Mouse (Mus musculus) thymus, adult 18-20 months (tissue): ENCODE measurements around the gene Glo1.
"Not testable (repeated sequence)": the region's sequence is repeated elsewhere in the genome, so short reads cannot be mapped to it uniquely, and the experiment has no call there.

Source experiments
- DNase-seq, 2 experiments: peaks; one replicate each; pipeline ENCODE4 v3.0.0; 2022; ENCODE audit warnings: mixed read lengths in 2 of 2

The Glo1 gene

GRCm38 (mm10) chr17:30626719-30627118 is at the start of gene Glo1:
Glo1 (minus strand) TSS chr17:30626871.
- not testable (repeated sequence) for DNase-seq

DNA sequence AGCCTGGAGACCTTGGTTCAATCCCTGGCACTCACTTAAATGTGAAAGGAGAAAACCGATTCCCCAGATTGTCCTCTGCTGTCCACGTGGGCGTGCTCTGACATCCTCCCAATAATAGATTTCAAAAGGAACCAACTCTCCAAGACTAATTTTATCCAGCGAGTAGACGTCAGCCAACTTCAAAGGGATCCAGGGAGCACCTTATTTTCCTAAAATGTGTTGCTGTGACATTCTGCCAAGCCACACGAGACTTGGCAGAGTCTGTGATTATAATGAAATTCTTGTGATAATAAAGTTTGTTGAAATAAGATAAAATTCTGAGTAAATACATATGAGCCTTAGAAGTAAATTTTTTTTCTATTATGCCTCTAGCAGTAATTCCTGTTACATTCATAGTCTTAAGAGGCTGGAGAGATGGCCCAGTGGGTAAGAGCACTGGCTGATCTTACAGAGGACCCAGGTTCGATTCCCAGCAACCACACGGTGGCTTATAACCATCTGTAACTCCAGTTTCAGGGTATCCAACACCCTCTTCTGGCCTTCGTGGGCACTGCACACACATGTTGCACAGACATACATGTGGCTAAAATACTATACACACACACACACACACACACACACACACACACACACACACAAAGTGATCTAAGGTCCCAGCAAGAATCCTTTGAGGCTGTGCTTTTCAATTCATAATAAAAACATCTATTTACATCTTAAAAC is 48.5 kb upstream of the Glo1 start:
- DNase-seq, result no peak

DNA sequence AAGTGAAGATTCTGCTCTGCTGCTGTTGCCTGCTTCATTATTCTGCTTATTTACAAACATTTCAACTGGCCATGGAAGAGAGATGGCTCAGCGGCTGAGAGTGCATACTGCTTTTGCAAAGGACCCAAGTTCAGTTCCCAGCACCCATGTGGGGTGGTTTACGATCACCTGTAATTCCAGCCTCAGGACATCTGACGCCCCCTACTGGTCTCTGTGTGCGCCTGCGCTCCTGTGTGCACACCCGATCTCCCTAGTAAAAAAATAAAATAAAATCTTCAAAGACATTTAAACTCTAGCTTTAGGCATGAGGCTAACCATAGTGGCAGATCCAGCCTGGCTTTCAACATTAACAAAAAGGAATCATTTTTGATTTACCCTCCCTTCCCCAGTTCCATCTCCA is 46.4 kb upstream of the Glo1 start:
- DNase-seq, result no peak

GRCm38 (mm10) chr17:30672556-30672955 is 45.9 kb upstream of the Glo1 start:
- DNase-seq, result no peak

GRCm38 (mm10) chr17:30664856-30665255 is 38.2 kb upstream of the Glo1 start:
- DNase-seq, result no peak

GRCm38 (mm10) chr17:30663170-30663569 is 36.5 kb upstream of the Glo1 start:
- no peak for DNase-seq

- no peak for DNase-seq
Observed at GRCm38 (mm10) chr17:30662131-30662530, 35.5 kb upstream of the Glo1 start.

- peak; percentile 26 to 48 for DNase-seq
Observed at GRCm38 (mm10) chr17:30658152-30658544, 31.5 kb upstream of the Glo1 start.

DNA sequence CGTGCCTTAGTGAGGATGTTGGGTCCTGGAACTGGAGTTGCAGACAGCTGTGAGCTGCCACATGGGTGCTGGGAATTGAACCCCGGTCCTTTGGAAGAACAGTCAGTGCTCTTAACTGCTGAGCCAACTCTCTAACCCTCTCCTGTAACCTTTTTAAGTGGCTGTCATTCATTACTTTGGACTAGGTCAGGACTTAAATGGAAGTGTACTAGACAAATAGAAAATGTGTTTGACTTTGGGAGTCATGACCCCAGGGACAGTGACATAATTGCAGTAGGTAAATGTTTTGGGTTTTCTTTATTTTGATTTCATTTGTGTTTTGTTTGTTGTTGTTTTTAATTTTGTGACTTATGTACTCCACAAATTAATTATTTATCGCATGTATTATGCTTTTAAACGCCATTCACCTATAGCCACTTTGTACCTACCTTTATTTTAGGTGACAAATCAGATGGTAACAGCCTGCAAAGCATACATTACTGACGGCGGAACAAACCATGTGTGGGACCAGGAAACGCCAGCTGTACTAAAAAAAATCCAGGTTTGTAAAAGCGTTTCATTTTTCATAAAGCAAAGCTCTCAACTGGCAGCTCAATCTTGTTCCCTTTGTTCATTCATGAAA is 31.0 kb upstream of the Glo1 start:
- no peak for DNase-seq

GRCm38 (mm10) chr17:30653010-30653409 is 26.3 kb upstream of the Glo1 start:
- no peak for DNase-seq

DNA sequence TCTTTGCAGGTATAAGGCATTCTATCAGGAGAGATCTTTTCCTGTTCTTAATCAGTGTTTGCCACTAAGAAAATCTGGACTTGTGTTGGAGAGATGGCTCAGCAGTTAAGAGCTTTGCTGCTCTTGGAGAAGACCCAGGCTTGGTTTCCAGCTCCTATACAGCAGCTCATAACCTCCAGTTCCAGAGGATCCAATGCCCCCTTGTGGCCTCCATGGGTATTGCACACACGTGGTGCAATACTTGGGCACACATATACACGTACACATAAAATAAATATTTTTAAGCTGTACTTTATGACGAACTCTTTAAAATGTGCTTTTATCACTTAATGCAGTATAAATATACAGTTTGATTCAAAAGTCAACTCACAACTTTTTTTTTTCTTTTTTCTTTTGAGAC is 22.1 kb upstream of the Glo1 start:
- DNase-seq, result no peak

GRCm38 (mm10) chr17:30640896-30641295 is 14.2 kb upstream of the Glo1 start:
- no peak for DNase-seq

- DNase-seq, result no peak
Observed at GRCm38 (mm10) chr17:30638996-30639395, 12.3 kb upstream of the Glo1 start.

DNA sequence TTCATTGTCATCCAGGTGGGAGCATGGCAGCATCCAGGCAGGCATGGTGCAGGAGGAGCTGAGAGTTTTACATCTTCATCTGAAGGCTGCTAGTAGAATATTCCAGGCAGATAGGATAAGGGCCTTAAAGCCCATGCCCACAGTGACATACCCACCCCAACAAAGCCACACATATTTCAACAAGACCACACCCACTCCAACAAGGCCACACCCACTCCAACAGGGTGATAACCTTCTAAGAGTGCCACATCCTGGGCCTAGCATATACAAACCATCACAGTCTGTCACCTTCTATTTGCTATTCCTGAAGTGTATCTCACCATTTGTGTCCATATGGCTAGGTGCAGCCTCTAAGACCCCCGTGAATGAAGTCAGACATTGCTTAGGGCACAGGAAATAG is 11.0 kb upstream of the Glo1 start:
- no peak for DNase-seq

- no peak for DNase-seq
Observed at GRCm38 (mm10) chr17:30635367-30635766, 8.7 kb upstream of the Glo1 start.

- DNase-seq, result not testable (repeated sequence)
Observed at GRCm38 (mm10) chr17:30624132-30624531, 2.5 kb downstream of the Glo1 start, which contains the start of gene Dnah8. Dnah8 (plus strand) TSS chr17:30624354.

GRCm38 (mm10) chr17:30623200-30623599 is 3.5 kb downstream of the Glo1 start:
- no peak for DNase-seq

DNA sequence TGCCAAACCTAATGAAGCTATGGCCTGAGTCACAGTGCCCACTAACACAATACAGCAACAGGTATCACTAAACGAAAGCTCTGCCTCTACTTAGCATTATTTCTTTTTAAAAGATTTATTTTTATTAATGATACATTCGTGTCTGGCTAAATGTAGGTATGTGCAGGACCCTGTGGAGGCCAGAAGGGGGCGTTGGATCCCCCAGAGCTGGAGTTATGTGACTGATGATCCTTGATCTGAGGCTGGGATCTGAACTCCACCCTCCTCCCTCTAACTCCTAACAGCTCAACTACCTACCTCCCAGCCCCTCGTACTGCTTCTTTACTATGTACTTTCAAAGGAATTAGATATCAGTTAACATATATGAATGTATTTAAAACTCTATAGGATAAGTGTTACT is 5.2 kb downstream of the Glo1 start:
- DNase-seq, result no peak

DNA sequence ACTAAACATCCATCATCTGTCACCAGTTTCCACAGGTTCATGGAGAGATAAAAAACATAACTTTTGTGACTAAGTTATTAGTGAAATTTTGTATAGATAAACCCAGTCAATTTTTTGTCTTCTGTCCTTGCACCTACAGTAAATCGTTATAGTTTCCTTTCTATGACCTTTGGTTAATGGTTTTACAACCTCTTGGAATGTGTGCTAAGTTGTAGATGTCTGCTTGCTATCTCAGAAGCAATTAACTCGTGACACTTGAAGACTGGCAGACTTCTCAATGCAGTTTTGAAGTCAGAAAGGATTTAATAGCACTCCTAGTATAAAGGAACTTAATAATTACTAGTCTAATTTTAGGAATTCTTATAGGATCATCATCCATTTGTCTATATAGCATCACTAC is 6.1 kb downstream of the Glo1 start:
- no peak for DNase-seq

DNA sequence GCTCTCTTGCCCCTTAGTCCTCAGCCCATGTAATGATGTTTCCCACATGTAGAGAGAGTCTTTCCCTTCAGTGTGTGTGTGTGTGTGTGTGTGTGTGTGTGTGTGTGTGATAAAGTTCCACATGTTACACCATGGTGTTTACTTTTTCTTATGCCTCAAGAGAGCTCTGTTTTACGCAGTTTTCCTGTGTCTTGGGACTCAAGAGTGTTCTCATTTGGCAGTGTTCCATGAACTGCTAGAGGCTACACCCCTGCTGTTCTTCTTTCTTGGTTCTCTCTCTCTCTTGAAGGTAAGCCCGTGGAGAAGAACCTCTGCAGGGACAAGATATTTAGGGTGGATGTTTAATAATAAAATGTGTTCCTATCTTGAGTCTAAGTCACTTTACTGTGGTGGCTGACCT is 7.5 kb downstream of the Glo1 start:
- no peak for DNase-seq

GRCm38 (mm10) chr17:30618136-30618891 is 8.4 kb downstream of the Glo1 start:
- DNase-seq, result no peak

- no peak for DNase-seq
Observed at GRCm38 (mm10) chr17:30616203-30616602, 10.5 kb downstream of the Glo1 start.

DNA sequence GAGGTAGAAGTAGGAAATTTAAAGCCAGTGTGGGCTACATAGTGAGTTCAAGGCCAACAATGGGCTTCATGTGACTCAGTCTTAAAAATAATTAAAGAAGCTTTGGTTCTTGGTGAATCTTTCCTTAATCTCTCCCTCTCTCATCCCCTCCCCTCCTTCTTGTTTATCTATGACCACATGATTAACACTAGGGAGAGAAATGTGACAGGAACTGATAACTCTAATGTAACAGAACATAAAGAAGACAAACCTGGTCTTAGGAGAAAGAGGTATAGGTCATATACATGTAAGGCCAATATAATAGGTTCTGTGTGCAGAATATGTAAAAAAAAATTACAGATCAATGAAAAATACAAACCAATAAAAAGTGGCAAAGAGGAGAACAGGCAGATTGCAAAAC is 13.3 kb downstream of the Glo1 start:
- DNase-seq, result no peak
